Mouse (Mus musculus) ES-E14 (cell line): ENCODE results near the gene Selenov. TPM values are rescaled to one million over a fixed set of nuclear protein-coding genes. Genes with fewer than 3 reads are reported as not detected.

Experiments
- DNase-seq: peaks from one replicate; pipeline ENCODE4 v3.0.0-alpha.2; 2013; ENCODE audit warnings: low read depth, low spot score
- H3K27ac ChIP-seq: 2 replicates; pipeline ENCODE4 v1.5.1; 2012; ENCODE audit warnings: low read depth, mild to moderate bottlenecking, low read length, moderate library complexity, mixed read lengths; ENCODE audit not compliant: poor library complexity, insufficient read depth, severe bottlenecking
- H3K36me3 ChIP-seq: 2 replicates; pipeline ENCODE4 v1.6.1; 2012; ENCODE audit warnings: mild to moderate bottlenecking, low read length, moderate library complexity, mixed read lengths; ENCODE audit not compliant: control insufficient read depth, poor library complexity, insufficient read depth, severe bottlenecking
- H3K4me1 ChIP-seq, 2 experiments: fragments of 150-350 bp in 1 of 2; sonication (generic) in 1 of 2; 2 replicates each; pipeline ENCODE4 v1.6.1; 2012; ENCODE audit warnings: low read length in 2 of 2, mild to moderate bottlenecking in 1 of 2, mixed read lengths in 1 of 2; ENCODE audit not compliant: control insufficient read depth in 2 of 2, insufficient read depth in 2 of 2, poor library complexity in 1 of 2
- H3K4me3 ChIP-seq, 2 experiments: fragments of 150-350 bp in 1 of 2; sonication (generic) in 1 of 2; 2 replicates each; pipeline ENCODE4 v1.5.1; 2012; ENCODE audit warnings: low read length in 2 of 2, low read depth in 1 of 2, mild to moderate bottlenecking in 1 of 2, mixed read lengths in 1 of 2; ENCODE audit not compliant: insufficient read depth in 1 of 2, poor library complexity in 1 of 2, severe bottlenecking in 1 of 2
- H3K9ac ChIP-seq: 2 replicates; pipeline ENCODE4 v1.6.1; 2012; ENCODE audit warnings: low read depth, mild to moderate bottlenecking, low read length, mixed read lengths; ENCODE audit not compliant: poor library complexity, insufficient read depth, severe bottlenecking
- H3K9me3 ChIP-seq: fragments of 150-350 bp; sonication (generic); 2 replicates; pipeline ENCODE4 v1.6.1; 2012; ENCODE audit warnings: low read depth, mild to moderate bottlenecking, low read length; ENCODE audit not compliant: control insufficient read depth, insufficient read depth
- CHD2 ChIP-seq: IDR thresholded peaks from 2 replicates; pipeline ENCODE4 v1.6.1; 2014; ENCODE audit warnings: mild to moderate bottlenecking, low read depth, low read length, inconsistent platforms
- HCFC1 ChIP-seq: IDR thresholded peaks from 2 replicates; pipeline ENCODE4 v1.6.1; 2012; ENCODE audit warnings: low read length, inconsistent platforms, borderline replicate concordance; ENCODE audit not compliant: insufficient read depth
- MAFK ChIP-seq: IDR thresholded peaks from 2 replicates; pipeline ENCODE4 v1.6.1; 2014; ENCODE audit warnings: mild to moderate bottlenecking, low read depth, low read length, inconsistent platforms; ENCODE audit not compliant: insufficient read depth
- ZC3H11A ChIP-seq: IDR thresholded peaks from 2 replicates; pipeline ENCODE4 v1.6.1; 2012; ENCODE audit warnings: low read depth, mild to moderate bottlenecking, inconsistent platforms, low read length, borderline replicate concordance
- ZNF384 ChIP-seq: IDR thresholded peaks from 2 replicates; pipeline ENCODE4 v1.6.1; 2012; ENCODE audit warnings: low read depth, low read length, inconsistent platforms
- in situ Hi-C, 2 experiments: fragments of 600-800 bp; cut with MboI; formaldehyde crosslinking; loops; one replicate each; pipeline ENCODE4 v1.15.1; 2025; ENCODE audit warnings: low sequenced_read_pairs in 2 of 2, inconsistent platforms in 1 of 2; ENCODE audit not compliant: unreplicated experiment in 2 of 2
- total RNA-seq: library from RNA; depleted of rRNA; stranded (reverse); fragments of 300-350 nt; gene quantifications from 2 replicates; pipeline ENCODE4 v1.2.3, GENCODE M21; 2012

Selenov gene
- total RNA-seq, 1 experiment: 0.58 TPM

- in situ Hi-C loops: no loop called here
- no peak for DNase-seq
- no peak overlapping the region for H3K4me3 ChIP-seq
Measured at GRCm38 (mm10) chr7:28271761-28272160, 19.2 kb downstream of the Selenov start.

GRCm38 (mm10) chr7:28269355-28269754 is 21.6 kb downstream of the Selenov start:
- no peak for TF ChIP-seq ZNF384
- TF ChIP-seq ZC3H11A: no peak
- no peak for TF ChIP-seq MAFK
- no peak for TF ChIP-seq CHD2
- TF ChIP-seq HCFC1: no peak
- in situ Hi-C loops: loop anchor here in 1 of 2 experiments (10.0 kb wide), 1 partner anchor 65 kb away; no protein-coding TSS in a partner anchor
- no peaks in the 10 kb centered on the region for H3K9me3 ChIP-seq
- no peak overlapping the region for H3K27ac ChIP-seq
- H3K4me1 ChIP-seq: peaks cover 0 to 7% of the 10 kb centered on the region in 2 experiments; a peak in 2 of 4 replicates
- H3K4me3 ChIP-seq: peak overlapping the region; percentile 80 to 96; a peak in 3 of 4 replicates
- no peak for DNase-seq
- peaks cover 2% of the 10 kb centered on the region; the same call in 1 of the 2 replicates for H3K36me3 ChIP-seq
- no peak overlapping the region for H3K9ac ChIP-seq

More at GRCm38 (mm10) chr7:28271761-28272160, 19.2 kb downstream of the Selenov start:
- H3K27ac ChIP-seq: no peak overlapping the region
- H3K9ac ChIP-seq: no peak overlapping the region
- H3K4me1 ChIP-seq: peaks cover 0 to 7% of the 10 kb centered on the region in 2 experiments; a peak in 2 of 4 replicates
- no peak for TF ChIP-seq CHD2
- no peak for TF ChIP-seq MAFK
- TF ChIP-seq ZC3H11A: no peak
- no peak for TF ChIP-seq HCFC1
- no peak for TF ChIP-seq ZNF384
- H3K36me3 ChIP-seq: peaks cover 2% of the 10 kb centered on the region; the same call in 1 of the 2 replicates
- no peaks in the 10 kb centered on the region for H3K9me3 ChIP-seq

- Histone ChIP-seq H3K9ac (peak overlapping the region; percentile 99), H3K4me3 (peak overlapping the region; percentile 80 to 96), H3K9me3 (no peaks in the 10 kb centered on the region), H3K27ac (peak overlapping the region; percentile 61), H3K4me1 (peaks cover 0 to 7% of the 10 kb centered on the region in 2 experiments; a peak in 2 of 4 replicates), H3K36me3 (peaks cover 2% of the 10 kb centered on the region; the same call in 1 of the 2 replicates)
- TF ChIP-seq MAFK: no peak
- no peak for TF ChIP-seq ZC3H11A
- no peak for TF ChIP-seq ZNF384
- no peak for TF ChIP-seq HCFC1
- TF ChIP-seq CHD2: no peak
- in situ Hi-C loops: loop anchor here in 1 of 2 experiments (10.0 kb wide), 1 partner anchor 64 kb away; no protein-coding TSS in a partner anchor
- no peak for DNase-seq
Measured at GRCm38 (mm10) chr7:28268576-28268975, 22.4 kb downstream of the Selenov start.

GRCm38 (mm10) chr7:28268042-28268531 is 22.9 kb downstream of the Selenov start:
- Histone ChIP-seq H3K4me1 (peaks cover 4 to 7% of the 10 kb centered on the region in 2 experiments; a peak in 3 of 4 replicates), H3K36me3 (peaks cover 2% of the 10 kb centered on the region; the same call in 1 of the 2 replicates), H3K9me3 (no peaks in the 10 kb centered on the region), H3K9ac (peak overlapping the region; percentile 99), H3K4me3 (peak overlapping the region; percentile 80 to 96), H3K27ac (peak overlapping the region; percentile 61)
- in situ Hi-C loops: loop anchor here in 1 of 2 experiments (10.0 kb wide), 1 partner anchor 63 kb away; no protein-coding TSS in a partner anchor
- DNase-seq: no peak
- TF ChIP-seq MAFK (no peak), ZC3H11A (no peak)
